Mouse (Mus musculus) thymus, adult 2 months (tissue): ENCODE data around the gene Myh4. TPM values are rescaled to one million over a fixed set of nuclear protein-coding genes. Genes with fewer than 3 reads are reported as not detected.

Source experiments
- DNase-seq: peaks from one replicate; pipeline ENCODE4 v3.0.0; 2021
- H3K27ac ChIP-seq: fragments of 200-500 bp; 2 replicates; pipeline ENCODE4 v1.5.1; 2012; ENCODE audit warnings: low read length, control low read depth; ENCODE audit not compliant: control insufficient read depth, insufficient read depth
- H3K27me3 ChIP-seq: fragments of 200-500 bp; 2 replicates; pipeline ENCODE4 v1.6.1; 2012; ENCODE audit warnings: mild to moderate bottlenecking, low read length, moderate library complexity, mixed read lengths; ENCODE audit not compliant: control insufficient read depth, insufficient read depth
- H3K36me3 ChIP-seq: fragments of 200-500 bp; 2 replicates; pipeline ENCODE4 v1.6.1; 2012; ENCODE audit warnings: mild to moderate bottlenecking, low read length, moderate library complexity; ENCODE audit not compliant: control insufficient read depth, insufficient read depth
- H3K4me1 ChIP-seq: fragments of 200-500 bp; replicated peaks from 2 replicates; pipeline ENCODE4 v1.6.1; 2012; ENCODE audit warnings: low read length; ENCODE audit not compliant: control insufficient read depth, insufficient read depth
- H3K4me3 ChIP-seq: fragments of 200-500 bp; 2 replicates; pipeline ENCODE4 v1.5.1; 2012; ENCODE audit warnings: mild to moderate bottlenecking, low read length, control low read depth, moderate library complexity; ENCODE audit not compliant: control insufficient read depth, insufficient read depth
- CTCF ChIP-seq: fragments of 200-500 bp; IDR thresholded peaks from 2 replicates; pipeline ENCODE4 v1.5.1; 2012; ENCODE audit warnings: mild to moderate bottlenecking, control low read depth, low read length, moderate library complexity, borderline replicate concordance; ENCODE audit not compliant: control insufficient read depth, poor library complexity, insufficient read depth; ENCODE audit errors: extremely low read depth
- POLR2A ChIP-seq: fragments of 200-500 bp; IDR thresholded peaks from 2 replicates; pipeline ENCODE4 v1.6.1; 2012; ENCODE audit warnings: mild to moderate bottlenecking, low read length, control low read depth, moderate library complexity; ENCODE audit not compliant: control insufficient read depth, poor library complexity, insufficient read depth; ENCODE audit errors: extremely low read depth
- WGBS: fragments of 180-500 bp; shearing (Covaris S2); methylation state at CpG from one replicate; pipeline ENCODE4 v1.1.7; 2018; 5-methylcytosine and 5-hydroxymethylcytosine counted together
- polyA plus RNA-seq: library from polyadenylated mRNA; depleted of rRNA; stranded (reverse); fragments of >200 nt; gene quantifications from 2 replicates; pipeline ENCODE4 v1.2.3, GENCODE M21; 2012; rRNA removed

Myh4 gene
- 0.04 and 0.19 TPM in 2 replicates for polyA plus RNA-seq

- 89% methylated on average over 5 of the region's 5 CpGs for WGBS
- H3K36me3 ChIP-seq: no peaks in the 10 kb centered on the region
- H3K4me1 ChIP-seq: no peaks in the 10 kb centered on the region
- TF ChIP-seq CTCF: no peak
- no peak for TF ChIP-seq POLR2A
- no peaks in the 10 kb centered on the region for H3K27me3 ChIP-seq
- no peak for DNase-seq
- no peak within 1 kb of the TSS for H3K27ac ChIP-seq
- no peak within 1 kb of the TSS for H3K4me3 ChIP-seq
Measured at GRCm38 (mm10) chr11:67237481-67238079, at the start of gene Myh4. Gene Myh4 (plus strand): TSS chr11:67238029.

DNA sequence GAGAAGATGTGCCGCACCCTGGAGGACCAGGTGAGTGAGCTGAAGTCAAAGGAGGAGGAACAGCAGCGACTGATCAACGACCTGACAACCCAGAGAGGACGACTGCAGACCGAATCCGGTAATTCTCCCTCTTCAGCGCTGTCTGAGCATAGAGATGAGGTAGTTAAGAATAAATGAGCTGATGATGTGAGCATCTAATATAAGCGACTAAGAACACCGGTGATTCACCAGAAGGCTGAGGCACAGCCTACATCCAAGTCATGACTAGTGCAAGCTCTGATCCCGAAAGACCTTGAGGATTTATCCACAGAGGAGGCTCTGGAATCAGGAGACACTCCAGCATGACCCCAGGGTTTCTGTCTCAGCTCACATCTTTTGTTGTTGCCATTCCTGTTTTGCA, 47.5 kb upstream of the Myh4 start:
- Histone ChIP-seq H3K4me3 (no peak overlapping the region), H3K27me3 (no peaks in the 10 kb centered on the region), H3K36me3 (no peaks in the 10 kb centered on the region), H3K27ac (no peak overlapping the region), H3K4me1 (no peaks in the 10 kb centered on the region)
- DNase-seq: no peak
- TF ChIP-seq CTCF (no peak), POLR2A (no peak)
- WGBS: 91% methylated on average over 10 of the region's 10 CpGs

DNA sequence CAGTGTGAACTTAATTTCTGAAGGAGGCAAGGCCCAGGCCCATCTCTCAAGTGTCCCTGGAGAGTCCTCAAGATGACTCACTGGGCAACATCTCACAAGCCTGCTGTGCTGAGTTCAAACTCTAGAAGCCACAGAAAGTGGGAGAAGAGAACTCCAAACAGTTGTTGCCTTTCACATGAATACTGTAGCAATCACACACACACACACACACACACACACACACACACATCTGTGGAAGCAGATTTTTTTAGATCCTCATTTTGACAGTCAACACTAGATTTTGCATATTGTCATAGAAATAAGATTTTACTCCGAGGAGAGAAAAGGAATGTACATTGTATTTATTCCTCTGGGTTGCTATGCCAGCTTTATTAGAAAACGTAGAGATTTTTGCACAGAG, 47.0 kb upstream of the Myh4 start:
- Histone ChIP-seq H3K27me3 (no peaks in the 10 kb centered on the region), H3K4me3 (no peak overlapping the region), H3K36me3 (no peaks in the 10 kb centered on the region), H3K27ac (no peak overlapping the region), H3K4me1 (no peaks in the 10 kb centered on the region)
- TF ChIP-seq POLR2A (no peak), CTCF (no peak)
- 91% methylated on average over 2 of the region's 2 CpGs for WGBS
- DNase-seq: no peak

- Histone ChIP-seq H3K4me1 (no peaks in the 10 kb centered on the region), H3K27ac (no peak overlapping the region), H3K36me3 (no peaks in the 10 kb centered on the region), H3K27me3 (no peaks in the 10 kb centered on the region), H3K4me3 (no peak overlapping the region)
- DNase-seq: no peak
- 88% methylated on average over 14 of the region's 14 CpGs for WGBS
- TF ChIP-seq POLR2A: no peak
- no peak for TF ChIP-seq CTCF
Measured at GRCm38 (mm10) chr11:67191496-67191895, 46.3 kb upstream of the Myh4 start.

- Histone ChIP-seq H3K36me3 (no peaks in the 10 kb centered on the region), H3K4me1 (no peaks in the 10 kb centered on the region), H3K4me3 (no peak overlapping the region), H3K27ac (no peak overlapping the region), H3K27me3 (no peaks in the 10 kb centered on the region)
- TF ChIP-seq POLR2A: no peak
- no peak for TF ChIP-seq CTCF
- WGBS: 38% methylated on average over 1 of the region's 1 CpGs
- DNase-seq: no peak
Measured at GRCm38 (mm10) chr11:67199321-67199720, 38.5 kb upstream of the Myh4 start.

DNA sequence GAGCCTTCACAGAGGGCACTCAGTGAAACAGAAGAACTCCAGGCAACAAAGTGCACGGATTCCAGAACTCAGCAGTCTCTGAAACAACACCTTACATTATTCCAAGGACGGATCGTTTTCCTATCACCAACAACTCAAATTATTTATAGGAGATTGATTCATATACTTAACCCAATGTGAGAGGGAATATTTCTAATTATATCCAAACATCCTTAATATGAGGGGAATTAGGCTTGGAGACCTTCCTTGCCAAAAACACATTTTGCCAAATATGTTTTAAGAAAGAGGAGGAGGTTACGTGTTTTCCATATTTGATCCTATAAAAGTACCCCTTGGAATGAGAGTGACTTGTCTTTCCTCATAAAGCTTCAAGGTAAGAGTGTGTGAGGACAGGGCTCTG, 38.1 kb upstream of the Myh4 start, which contains the start of gene Myh1:
Gene Myh1, plus strand, starts transcription at position 301 of the 400 bp plus-strand sequence.
- DNase-seq: no peak
- Histone ChIP-seq H3K4me1 (no peaks in the 10 kb centered on the region), H3K4me3 (no peak within 1 kb of the TSS), H3K36me3 (no peaks in the 10 kb centered on the region), H3K27ac (no peak within 1 kb of the TSS), H3K27me3 (no peaks in the 10 kb centered on the region)
- WGBS: 88% methylated on average over 4 of the region's 4 CpGs
- TF ChIP-seq CTCF (no peak), POLR2A (no peak)

DNA sequence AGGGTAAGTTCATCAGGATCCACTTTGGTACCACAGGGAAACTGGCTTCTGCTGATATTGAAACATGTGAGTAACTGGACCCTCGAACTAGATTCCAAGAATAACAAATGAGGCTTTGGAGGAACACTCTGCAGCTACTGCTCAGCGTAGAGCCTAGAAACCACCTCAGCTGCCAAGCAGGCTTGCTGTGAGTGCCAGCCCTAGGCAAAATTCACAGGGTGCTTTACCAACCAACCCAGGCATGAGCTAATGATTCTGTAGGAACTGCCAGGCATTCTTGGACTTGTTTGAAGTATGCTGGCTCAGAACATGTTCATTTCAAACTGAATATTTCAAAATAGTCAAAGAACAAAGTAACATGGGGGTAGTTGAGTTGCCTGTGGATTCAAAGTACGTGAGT, 33.1 kb upstream of the Myh4 start:
- no peak for DNase-seq
- TF ChIP-seq POLR2A: no peak
- Histone ChIP-seq H3K27ac (no peak overlapping the region), H3K36me3 (no peaks in the 10 kb centered on the region), H3K4me1 (no peaks in the 10 kb centered on the region), H3K4me3 (no peak overlapping the region), H3K27me3 (no peaks in the 10 kb centered on the region)
- WGBS: 67% methylated on average over 3 of the region's 3 CpGs
